Mouse (Mus musculus): ENCODE measurements around the gene Pum2.

Pum2 gene

DNA sequence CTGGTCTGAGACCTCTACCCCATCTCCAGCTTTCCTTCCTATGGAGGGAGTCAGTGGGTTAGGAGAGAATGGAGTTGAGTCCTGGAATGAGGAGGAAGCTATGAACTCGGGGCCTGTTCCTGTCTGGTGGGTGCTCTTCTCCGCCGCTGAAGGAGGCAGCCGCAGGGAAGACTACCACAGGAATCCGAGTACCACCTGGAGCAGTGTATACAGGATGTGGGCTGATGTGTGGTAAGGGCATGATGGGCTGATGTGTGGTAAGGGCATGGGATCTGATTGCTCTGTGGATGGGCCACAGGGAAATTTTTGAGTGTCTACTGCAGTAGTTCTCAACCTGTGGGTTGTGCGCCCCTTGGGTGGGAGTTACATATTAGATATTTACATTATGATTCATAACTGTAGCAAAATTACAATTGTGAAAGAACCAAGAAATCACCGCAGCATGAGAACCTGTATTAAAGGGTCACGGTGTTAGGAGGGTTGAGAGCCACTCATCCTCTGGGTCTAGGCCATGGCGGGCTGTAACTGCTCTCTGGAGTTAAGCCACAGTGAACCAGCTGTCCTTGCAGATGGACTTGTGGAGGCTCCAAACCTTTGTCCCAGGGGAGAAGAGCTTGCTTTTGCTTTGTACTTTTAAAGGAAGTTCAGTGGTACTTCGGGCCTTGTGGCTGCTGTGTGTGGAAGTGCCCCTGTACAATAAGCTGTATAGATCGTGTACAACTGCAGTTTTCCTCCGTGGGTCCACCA is 113.2 kb downstream of the Pum2 start:
- in situ Hi-C loops (cut with MboI; ENCODE audit: low sequenced_read_pairs), result no loop called here

- in situ Hi-C loops (cut with MboI; ENCODE audit: low sequenced_read_pairs), result no loop called here
These were observed 114.5 kb downstream of the Pum2 start for GRCm38 (mm10) chr12:8788469-8788868.

- in situ Hi-C loops (cut with MboI; ENCODE audit: low sequenced_read_pairs), result no loop called here
These were observed 116.7 kb downstream of the Pum2 start for GRCm38 (mm10) chr12:8790615-8791014.

DNA sequence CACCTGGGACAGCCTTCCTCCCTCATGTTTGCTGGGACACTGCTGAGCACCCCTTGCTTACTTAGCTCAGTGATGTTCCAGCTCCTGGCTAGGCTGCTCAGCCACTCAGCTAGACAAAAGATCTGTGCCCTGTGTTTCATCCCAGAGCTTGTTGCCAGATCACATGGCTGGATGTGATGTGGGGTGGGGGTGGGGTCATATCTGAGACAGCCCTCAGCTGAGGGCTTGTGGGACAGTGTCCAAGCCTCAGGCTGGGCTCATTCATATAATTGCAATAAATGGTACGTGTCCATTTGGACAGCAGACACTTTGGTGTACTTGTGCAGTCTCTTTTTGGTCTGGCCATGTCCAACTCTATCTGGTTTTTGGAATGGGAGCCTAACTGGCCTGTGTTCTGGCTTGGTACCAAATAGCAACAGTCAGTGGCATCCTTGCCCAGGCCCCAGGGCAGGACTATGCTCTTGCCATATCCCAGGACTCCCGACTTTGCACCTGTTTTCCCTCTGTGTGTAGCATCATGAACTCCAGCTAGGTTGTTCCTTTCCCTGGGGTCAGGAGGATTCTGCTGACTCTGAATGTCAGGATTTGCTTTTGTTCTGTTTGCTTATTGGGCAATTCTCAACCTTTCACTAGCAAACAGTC is 119.6 kb downstream of the Pum2 start:
- in situ Hi-C loops (cut with MboI; ENCODE audit: low sequenced_read_pairs), result no loop called here

GRCm38 (mm10) chr12:8797936-8798335 is 124.0 kb downstream of the Pum2 start:
- in situ Hi-C loops (cut with MboI; ENCODE audit: low sequenced_read_pairs), result no loop called here

- in situ Hi-C loops (cut with MboI; ENCODE audit: low sequenced_read_pairs), result no loop called here
These were observed 124.6 kb downstream of the Pum2 start for GRCm38 (mm10) chr12:8798486-8799020.
